Mouse (Mus musculus) spleen, adult 2 months (tissue): ENCODE measurements around the gene Exoc1.

Source experiments
- CTCF ChIP-seq: fragments of 200-500 bp; IDR thresholded peaks from 2 replicates; pipeline ENCODE4 v1.5.1; 2011; ENCODE audit warnings: mild to moderate bottlenecking, inconsistent platforms; ENCODE audit not compliant: insufficient read depth, insufficient read length, insufficient replicate concordance; ENCODE audit errors: extremely low read depth
- POLR2A ChIP-seq: fragments of 200-500 bp; IDR thresholded peaks from 2 replicates; pipeline ENCODE4 v1.6.1; 2011; ENCODE audit warnings: low read depth, low read length, inconsistent platforms

DNA sequence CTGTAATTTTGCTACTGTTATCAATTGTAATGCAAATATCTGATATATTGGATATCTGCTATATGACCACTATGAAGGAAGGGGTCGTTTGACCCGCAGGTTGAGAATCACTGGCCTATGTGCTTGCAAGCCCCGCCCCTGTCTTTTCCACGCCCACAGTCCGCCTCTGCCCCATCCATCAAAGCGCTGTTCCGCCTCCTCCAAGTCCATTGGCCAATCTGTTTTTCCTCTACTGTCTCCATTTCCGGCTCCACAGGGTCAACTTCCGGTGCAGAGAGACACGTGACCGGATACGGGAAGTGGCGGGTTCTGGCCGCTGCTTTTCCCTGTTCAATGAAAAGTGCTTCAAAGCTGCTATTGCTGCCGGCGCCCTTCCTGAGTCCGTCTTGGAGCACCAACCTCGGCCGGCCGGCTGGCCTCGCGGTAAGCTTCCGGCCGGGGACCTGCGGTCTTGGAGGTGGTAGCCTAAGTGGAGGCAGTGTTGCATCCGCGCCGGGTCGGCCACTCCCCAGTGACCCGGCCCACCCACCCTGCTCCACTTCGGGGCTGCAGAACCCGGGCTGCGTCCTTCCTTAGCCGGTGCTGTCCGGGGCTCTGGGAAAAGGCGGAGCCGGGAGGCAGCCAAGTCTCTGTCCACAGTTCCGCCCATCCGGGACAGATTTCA is at the start of gene Exoc1:
- no peak for TF ChIP-seq POLR2A
- TF ChIP-seq CTCF = no peak
